14 mouse cellular contexts compared by ENCODE assay signal in genomic region chr11:101628733-101629417, GRCm38 (mm10). TPM values are rescaled to one million over a fixed set of nuclear protein-coding genes. Genes with fewer than 3 reads are reported as not detected.
DNase-seq lines count a peak whose midpoint lies in the region; ATAC-seq and TF ChIP-seq lines count a peak whose summit lies in the region.
"Not testable (repeated sequence)": the region's sequence is repeated elsewhere in the genome, so short reads cannot be mapped to it uniquely, and the experiment has no call there.
"Had no signal": no experiment of that assay in that cellular context is flagged by ENCODE, and none has a peak within 500 bp of the region (broad histone marks: within the 10 kb centered on the region; RNA-seq: fewer than 3 reads in every experiment).

No protein-coding gene starts in this region.

- peak overlapping the region; percentile 69 for H3K4me2 ChIP-seq in heart, embryonic 11.5 days
- H3K4me2 ChIP-seq in hindbrain, embryonic 15.5 days, result peak overlapping the region; percentile 89
- H3K4me2 ChIP-seq in liver, embryonic 16.5 days (ENCODE audit: low read depth, low read length), result peak overlapping the region; percentile 91
- H3K4me2 ChIP-seq in midbrain, embryonic 14.5 days (ENCODE audit: low read length), result peak overlapping the region; percentile 89
- H3K4me2 ChIP-seq in stomach, postnatal 0 days (replicated peaks; ENCODE audit: low read depth), result peak overlapping the region; percentile 81

- H3K36me3 ChIP-seq in ES-Bruce4 (ENCODE audit: control insufficient read depth, insufficient read depth, low read length, poor library complexity, severe bottlenecking), result peaks cover 15% of the 10 kb centered on the region
- peaks cover 17% of the 10 kb centered on the region for H3K36me3 ChIP-seq in erythroblast, embryonic 14.5 days (ENCODE audit: control insufficient read depth)
- not testable (repeated sequence) for H3K36me3 ChIP-seq in heart, embryonic 11.5 days (ENCODE audit: control insufficient read depth, insufficient read depth, low read length); hindbrain, embryonic 15.5 days; liver, embryonic 16.5 days (ENCODE audit: control insufficient read depth, insufficient read depth); midbrain, embryonic 14.5 days (ENCODE audit: control insufficient read depth, insufficient read depth, low read length); stomach, postnatal 0 days (ENCODE audit: control insufficient read depth, insufficient read depth, low read length)

- DNase-seq in left cerebral cortex, adult 2 months (ENCODE audit: extremely low spot score in 1 of 2, low spot score in 2 of 2); midbrain, embryonic 14.5 days; stomach, postnatal 0 days (ENCODE audit: low spot score): not testable (repeated sequence)

- not testable (repeated sequence) for H3K9me3 ChIP-seq in ES-Bruce4 (replicated peaks; ENCODE audit: control insufficient read depth, insufficient read depth, low read length, poor library complexity, severe bottlenecking); erythroblast, embryonic 14.5 days (ENCODE audit: control insufficient read depth, low read length); heart, embryonic 11.5 days (replicated peaks; ENCODE audit: control insufficient read depth, low read length); hindbrain, embryonic 15.5 days; liver, embryonic 16.5 days (replicated peaks; ENCODE audit: control insufficient read depth, low read length); midbrain, embryonic 14.5 days (ENCODE audit: control insufficient read depth, low read length); stomach, postnatal 0 days (ENCODE audit: control insufficient read depth, low read length)

- 72% methylated on average over 4 of the region's 5 CpGs for WGBS in heart, embryonic 11.5 days (ENCODE audit: insufficient replicate concordance)
- 72% methylated on average over 4 of the region's 5 CpGs for WGBS in hindbrain, embryonic 15.5 days
- 53% methylated on average over 4 of the region's 5 CpGs for WGBS in liver, embryonic 16.5 days (ENCODE audit: insufficient replicate concordance)
- WGBS in midbrain, embryonic 14.5 days, result 67% methylated on average over 4 of the region's 5 CpGs
- 69% methylated on average over 4 of the region's 5 CpGs for WGBS in stomach, postnatal 0 days

- not testable (repeated sequence) for TF ChIP-seq POLR2A in ES-Bruce4 (IDR thresholded peaks at IDR 0.05; ENCODE audit: insufficient read depth, low read length)

- TF ChIP-seq EP300 in ES-Bruce4 (IDR thresholded peaks at IDR 0.05; ENCODE audit: insufficient read depth, low read depth, low read length); stomach, postnatal 0 days (optimal IDR thresholded peaks at IDR 0.05): not testable (repeated sequence)

- not testable (repeated sequence) for H3K4me3 ChIP-seq in ES-Bruce4 (ENCODE audit: low read depth, low read length); hindbrain, embryonic 15.5 days
- H3K4me3 ChIP-seq in erythroblast, embryonic 14.5 days (replicated peaks), result peak overlapping the region; percentile 78
- H3K4me3 ChIP-seq in heart, embryonic 11.5 days (ENCODE audit: low read depth, low read length), result peak overlapping the region; percentile 45; the same call in 1 of the 2 replicates
- peak overlapping the region; percentile 68; the same call in 1 of the 2 replicates for H3K4me3 ChIP-seq in left cerebral cortex, adult 2 months
- peak overlapping the region; percentile 71; the same call in 1 of the 2 replicates for H3K4me3 ChIP-seq in liver, embryonic 16.5 days (ENCODE audit: low read depth, low read length)
- H3K4me3 ChIP-seq in midbrain, embryonic 14.5 days (replicated peaks; ENCODE audit: low read depth, low read length), result peak overlapping the region; percentile 57; the same call in 1 of the 2 replicates
- H3K4me3 ChIP-seq in stomach, postnatal 0 days (ENCODE audit: low read depth, low read length), result peak overlapping the region; percentile 63; the same call in 1 of the 2 replicates

- peak overlapping the region; percentile 60; the same call in 1 of the 2 replicates for H3K27ac ChIP-seq in ES-Bruce4 (ENCODE audit: insufficient read depth, low read length)
- not testable (repeated sequence) for H3K27ac ChIP-seq in heart, embryonic 11.5 days (ENCODE audit: low read depth, low read length); hindbrain, embryonic 15.5 days (replicated peaks); left cerebral cortex, adult 2 months; liver, embryonic 16.5 days (ENCODE audit: low read length); midbrain, embryonic 14.5 days (replicated peaks; ENCODE audit: low read depth, low read length); stomach, postnatal 0 days (replicated peaks)

- not testable (repeated sequence) for TF ChIP-seq CTCF in ES-Bruce4 (IDR thresholded peaks at IDR 0.05; ENCODE audit: low read depth, low read length); left cerebral cortex, adult 2 months (IDR thresholded peaks at IDR 0.05); stomach, postnatal 0 days (IDR thresholded peaks at IDR 0.05; ENCODE audit: low read depth)

- peak overlapping the region; percentile 83 for H3K9ac ChIP-seq in ES-Bruce4 (ENCODE audit: low read depth, poor library complexity, severe bottlenecking)
- H3K9ac ChIP-seq in heart, embryonic 11.5 days (ENCODE audit: low read depth, low read length); hindbrain, embryonic 15.5 days; liver, embryonic 16.5 days (ENCODE audit: low read depth, low read length); midbrain, embryonic 14.5 days (replicated peaks; ENCODE audit: low read length); stomach, postnatal 0 days (ENCODE audit: low read length): not testable (repeated sequence)

- intact Hi-C loops in left cerebral cortex, adult 2 months (cut with DNase I), result not testable (repeated sequence)

- not testable (repeated sequence) for H3K27me3 ChIP-seq in ES-Bruce4 (ENCODE audit: control insufficient read depth, insufficient read depth, low read length, poor library complexity, severe bottlenecking); erythroblast, embryonic 14.5 days (ENCODE audit: control insufficient read depth); heart, embryonic 11.5 days (ENCODE audit: control insufficient read depth, insufficient read depth, low read length); hindbrain, embryonic 15.5 days; liver, embryonic 16.5 days (ENCODE audit: control insufficient read depth, insufficient read depth, low read depth, low read length); midbrain, embryonic 14.5 days (ENCODE audit: control insufficient read depth, insufficient read depth, low read length); stomach, postnatal 0 days (ENCODE audit: control insufficient read depth, insufficient read depth, low read length)

- H3K4me1 ChIP-seq in ES-Bruce4 (ENCODE audit: control insufficient read depth, insufficient read depth, low read length); heart, embryonic 11.5 days (ENCODE audit: control insufficient read depth, insufficient read depth, low read length); hindbrain, embryonic 15.5 days (replicated peaks); midbrain, embryonic 14.5 days (ENCODE audit: control insufficient read depth, insufficient read depth, low read length); stomach, postnatal 0 days (replicated peaks; ENCODE audit: control insufficient read depth, insufficient read depth): not testable (repeated sequence)
- H3K4me1 ChIP-seq in erythroblast, embryonic 14.5 days (ENCODE audit: control insufficient read depth), result peaks cover 39% of the 10 kb centered on the region
- peaks cover 14% of the 10 kb centered on the region for H3K4me1 ChIP-seq in liver, embryonic 16.5 days (ENCODE audit: control insufficient read depth, low read depth, low read length)

- not testable (repeated sequence) for ATAC-seq in heart, embryonic 11.5 days (replicated peaks; ENCODE audit: insufficient number of reproducible peaks, low FRiP score, low TSS enrichment); hindbrain, embryonic 15.5 days (ENCODE audit: low FRiP score, low read depth); liver, embryonic 16.5 days (ENCODE audit: low read depth); midbrain, embryonic 14.5 days (ENCODE audit: low FRiP score, low TSS enrichment); stomach, postnatal 0 days (ENCODE audit: low FRiP score, low TSS enrichment)

RNA-seq across cellular contexts. Expression of gene Rdm1, which starts 1.9 kb away (rescaled TPM):
- polyA plus RNA-seq in ES-Bruce4 (2011; ENCODE audit: insufficient read depth, insufficient read length, low read depth, missing spikeins), result 57.4 and 64.0 TPM in 2 replicates
- polyA plus RNA-seq in erythroblast, embryonic 14.5 days (2012), result 1.4 and 2.2 TPM in 2 replicates
- 27.9 and 28.2 TPM in 2 replicates for polyA plus RNA-seq in heart, embryonic 11.5 days (2014; fragmentation: Nextera tagmentation; extraction: Ambion mirVana)
- polyA plus RNA-seq in hindbrain, embryonic 15.5 days (2015; fragmentation: Nextera tagmentation; extraction: Ambion mirVana), result 17.9 and 19.8 TPM in 2 replicates
- total RNA-seq in left cerebral cortex, adult 2 months (2021), result 1 to 10 TPM; 7.8 to 9.5 TPM
- polyA plus RNA-seq in liver, embryonic 16.5 days (2015; fragmentation: Nextera tagmentation; extraction: Ambion mirVana), result 10.1 and 13.2 TPM in 2 replicates
- 13.2 and 14.0 TPM in 2 replicates for polyA plus RNA-seq in midbrain, embryonic 14.5 days (2014; fragmentation: Nextera tagmentation; extraction: Ambion mirVana)
- 18.9 and 20.9 TPM in 2 replicates for polyA plus RNA-seq in stomach, postnatal 0 days (2015; fragmentation: Nextera tagmentation; extraction: Ambion mirVana)

RNA-seq across cellular contexts. Expression of gene Gm11634, which starts 29.8 kb away (rescaled TPM):
- not detected in 2 replicates for polyA plus RNA-seq in ES-Bruce4 (2011; ENCODE audit: insufficient read depth, insufficient read length, low read depth, missing spikeins)
- not detected in 2 replicates for polyA plus RNA-seq in erythroblast, embryonic 14.5 days (2012)
- not detected in 2 replicates for polyA plus RNA-seq in heart, embryonic 11.5 days (2014; fragmentation: Nextera tagmentation; extraction: Ambion mirVana)
- polyA plus RNA-seq in hindbrain, embryonic 15.5 days (2015; fragmentation: Nextera tagmentation; extraction: Ambion mirVana), result not detected in 2 replicates
- not detected for total RNA-seq in left cerebral cortex, adult 2 months (2021)
- polyA plus RNA-seq in liver, embryonic 16.5 days (2015; fragmentation: Nextera tagmentation; extraction: Ambion mirVana), result 0.15 TPM in 1 of 2 replicates, not detected in the other
- not detected in 2 replicates for polyA plus RNA-seq in midbrain, embryonic 14.5 days (2014; fragmentation: Nextera tagmentation; extraction: Ambion mirVana)
- polyA plus RNA-seq in stomach, postnatal 0 days (2015; fragmentation: Nextera tagmentation; extraction: Ambion mirVana), result 0.13 TPM in 1 of 2 replicates, not detected in the other
- total RNA-seq: adrenal gland, postnatal 25 days; gastrocnemius, postnatal 14 days; heart, postnatal 25 days; layer of hippocampus, postnatal 14 days; megakaryocyte-erythroid progenitor cell, adult 5-6 weeks had no signal
- polyA plus RNA-seq: CD4-positive, CD25-positive, alpha-beta regulatory T cell, adult 4 months had no signal

RNA-seq across cellular contexts. Expression of gene Arl4d, which starts 36.5 kb away (rescaled TPM):
- polyA plus RNA-seq in ES-Bruce4 (2011; ENCODE audit: insufficient read depth, insufficient read length, low read depth, missing spikeins), result 5.1 and 5.3 TPM in 2 replicates
- 0.04 and 0.13 TPM in 2 replicates for polyA plus RNA-seq in erythroblast, embryonic 14.5 days (2012)
- 9.4 and 10.5 TPM in 2 replicates for polyA plus RNA-seq in heart, embryonic 11.5 days (2014; fragmentation: Nextera tagmentation; extraction: Ambion mirVana)
- polyA plus RNA-seq in hindbrain, embryonic 15.5 days (2015; fragmentation: Nextera tagmentation; extraction: Ambion mirVana), result 5.6 and 7.6 TPM in 2 replicates
- 10 to 100 TPM; 33.5 to 50.4 TPM for total RNA-seq in left cerebral cortex, adult 2 months (2021)
- 0.99 and 1.3 TPM in 2 replicates for polyA plus RNA-seq in liver, embryonic 16.5 days (2015; fragmentation: Nextera tagmentation; extraction: Ambion mirVana)
- 3.9 and 4.5 TPM in 2 replicates for polyA plus RNA-seq in midbrain, embryonic 14.5 days (2014; fragmentation: Nextera tagmentation; extraction: Ambion mirVana)
- polyA plus RNA-seq in stomach, postnatal 0 days (2015; fragmentation: Nextera tagmentation; extraction: Ambion mirVana), result 9.5 and 10.0 TPM in 2 replicates
- polyA plus RNA-seq: CD4-positive, CD25-positive, alpha-beta regulatory T cell, adult 4 months had no signal

RNA-seq across cellular contexts. Expression of gene Tmem106a, which starts 46.8 kb away (rescaled TPM):
- polyA plus RNA-seq in ES-Bruce4 (2011; ENCODE audit: insufficient read depth, insufficient read length, low read depth, missing spikeins), result 5.8 and 9.2 TPM in 2 replicates
- polyA plus RNA-seq in erythroblast, embryonic 14.5 days (2012), result 0.05 TPM in 1 of 2 replicates, not detected in the other
- 3.3 and 4.4 TPM in 2 replicates for polyA plus RNA-seq in heart, embryonic 11.5 days (2014; fragmentation: Nextera tagmentation; extraction: Ambion mirVana)
- 5.0 and 5.3 TPM in 2 replicates for polyA plus RNA-seq in hindbrain, embryonic 15.5 days (2015; fragmentation: Nextera tagmentation; extraction: Ambion mirVana)
- total RNA-seq in left cerebral cortex, adult 2 months (2021), result 1 to 10 TPM; 1.3 to 1.9 TPM
- 7.4 and 8.0 TPM in 2 replicates for polyA plus RNA-seq in liver, embryonic 16.5 days (2015; fragmentation: Nextera tagmentation; extraction: Ambion mirVana)
- polyA plus RNA-seq in midbrain, embryonic 14.5 days (2014; fragmentation: Nextera tagmentation; extraction: Ambion mirVana), result 1.2 and 3.5 TPM in 2 replicates
- 10.0 TPM in 2 replicates for polyA plus RNA-seq in stomach, postnatal 0 days (2015; fragmentation: Nextera tagmentation; extraction: Ambion mirVana)
